Mouse (Mus musculus): ENCODE data around the gene Ift172. TPM values are rescaled to one million over a fixed set of nuclear protein-coding genes. Genes with fewer than 3 reads are reported as not detected.

Gene Ift172
- polyA plus RNA-seq, 1 experiment: 22.5 TPM

- no peaks in the 10 kb centered on the region for H3K36me3 ChIP-seq (ENCODE audit: control insufficient read depth, insufficient read depth)
- no peak overlapping the region for H3K4me2 ChIP-seq (ENCODE audit: low read depth)
- H3K27me3 ChIP-seq (ENCODE audit: control insufficient read depth, insufficient read depth, insufficient read length): peaks cover 35% of the 10 kb centered on the region
- H3ac ChIP-seq (ENCODE audit: control insufficient read depth, insufficient read length): no peak overlapping the region
- no peaks in the 10 kb centered on the region for H3K79me2 ChIP-seq (ENCODE audit: control insufficient read depth, insufficient read depth)
- no peak overlapping the region for H3K4me3 ChIP-seq
- TF ChIP-seq CEBPB (IDR thresholded peaks at IDR 0.05; ENCODE audit: insufficient read depth, poor library complexity, severe bottlenecking) (no peak), MAX (IDR thresholded peaks at IDR 0.05; ENCODE audit: low read depth) (no peak), MYOG (IDR thresholded peaks at IDR 0.05; ENCODE audit: control insufficient read depth in 1 of 3, insufficient read depth in 1 of 3, insufficient read length in 2 of 3, low read depth in 2 of 3) (no peak), E2F4 (IDR thresholded peaks at IDR 0.05; ENCODE audit: insufficient read depth) (no peak), POLR2A (IDR thresholded peaks at IDR 0.05; ENCODE audit: insufficient read length, low read depth) (no peak), TCF3 (IDR thresholded peaks at IDR 0.05; ENCODE audit: insufficient read length, low read depth) (no peak), REST (IDR thresholded peaks at IDR 0.05; ENCODE audit: insufficient read depth, insufficient read length) (no peak), USF1 (IDR thresholded peaks at IDR 0.05; ENCODE audit: low read depth) (no peak), POLR2AphosphoS2 (IDR thresholded peaks at IDR 0.05; ENCODE audit: insufficient read length, low read depth) (no peak), MYOD1 (IDR thresholded peaks at IDR 0.05; ENCODE audit: control insufficient read depth in 1 of 3, insufficient read length in 2 of 3, low read depth in 2 of 3) (no peak)
Observed at GRCm38 (mm10) chr5:31312806-31313205, 21.9 kb upstream of the Ift172 start.

DNA sequence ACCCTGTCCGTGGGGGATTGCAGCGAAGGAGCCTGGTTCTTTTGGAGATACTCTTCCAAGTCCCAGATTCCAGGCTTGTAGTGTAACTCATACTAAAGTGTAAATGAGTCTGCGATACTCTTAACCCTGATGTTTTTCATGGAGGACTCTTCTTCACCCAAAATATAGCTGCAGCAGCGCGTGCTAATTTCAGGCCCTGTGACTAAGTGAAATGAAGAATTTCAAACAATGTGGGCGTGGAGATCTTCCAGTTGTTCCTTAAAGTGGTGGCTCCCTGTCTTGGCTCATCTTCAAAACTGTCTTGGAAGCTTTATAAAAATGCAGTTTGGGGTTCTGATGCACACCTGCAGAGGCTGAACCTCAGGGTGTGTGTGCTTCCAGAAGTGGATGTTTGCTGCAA is 12.2 kb upstream of the Ift172 start:
- Histone ChIP-seq H3K79me2 (ENCODE audit: control insufficient read depth, insufficient read depth) (no peaks in the 10 kb centered on the region), H3K4me2 (ENCODE audit: low read depth) (no peak overlapping the region), H3K36me3 (ENCODE audit: control insufficient read depth, insufficient read depth) (no peaks in the 10 kb centered on the region), H3ac (ENCODE audit: control insufficient read depth, insufficient read length) (no peak overlapping the region), H3K27me3 (ENCODE audit: control insufficient read depth, insufficient read depth, insufficient read length) (peaks cover 35% of the 10 kb centered on the region), H3K4me3 (no peak overlapping the region)
- TF ChIP-seq SRF (IDR thresholded peaks at IDR 0.05; ENCODE audit: control insufficient read depth, insufficient read length, low read depth): no peak
- no peak for TF ChIP-seq REST (IDR thresholded peaks at IDR 0.05; ENCODE audit: insufficient read depth, insufficient read length)
- TF ChIP-seq CEBPB (IDR thresholded peaks at IDR 0.05; ENCODE audit: insufficient read depth, poor library complexity, severe bottlenecking): no peak
- no peak for TF ChIP-seq E2F4 (IDR thresholded peaks at IDR 0.05; ENCODE audit: insufficient read depth)
- no peak for TF ChIP-seq TCF3 (IDR thresholded peaks at IDR 0.05; ENCODE audit: insufficient read length, low read depth)

- H3K79me2 ChIP-seq (ENCODE audit: control insufficient read depth, insufficient read depth): no peaks in the 10 kb centered on the region
- TF ChIP-seq E2F4 (IDR thresholded peaks at IDR 0.05; ENCODE audit: insufficient read depth) (no peak), POLR2AphosphoS2 (IDR thresholded peaks at IDR 0.05; ENCODE audit: insufficient read length, low read depth) (no peak), MYOG (IDR thresholded peaks at IDR 0.05; ENCODE audit: control insufficient read depth in 1 of 3, insufficient read depth in 1 of 3, insufficient read length in 2 of 3, low read depth in 2 of 3) (no peak), USF1 (IDR thresholded peaks at IDR 0.05; ENCODE audit: low read depth) (no peak), CEBPB (IDR thresholded peaks at IDR 0.05; ENCODE audit: insufficient read depth, poor library complexity, severe bottlenecking) (no peak), POLR2A (IDR thresholded peaks at IDR 0.05; ENCODE audit: insufficient read length, low read depth) (no peak), TCF12 (IDR thresholded peaks at IDR 0.05; ENCODE audit: insufficient read depth, poor library complexity, severe bottlenecking) (no peak), SRF (IDR thresholded peaks at IDR 0.05; ENCODE audit: control insufficient read depth, insufficient read length, low read depth) (no peak), REST (IDR thresholded peaks at IDR 0.05; ENCODE audit: insufficient read depth, insufficient read length) (no peak), MAX (IDR thresholded peaks at IDR 0.05; ENCODE audit: low read depth) (no peak), TCF3 (IDR thresholded peaks at IDR 0.05; ENCODE audit: insufficient read length, low read depth) (no peak), MYOD1 (IDR thresholded peaks at IDR 0.05; ENCODE audit: control insufficient read depth in 1 of 3, insufficient read length in 2 of 3, low read depth in 2 of 3) (no peak)
- H3K4me2 ChIP-seq (ENCODE audit: low read depth): no peak overlapping the region
- no peak overlapping the region for H3K4me3 ChIP-seq
- no peak overlapping the region for H3ac ChIP-seq (ENCODE audit: control insufficient read depth, insufficient read length)
- no peaks in the 10 kb centered on the region for H3K36me3 ChIP-seq (ENCODE audit: control insufficient read depth, insufficient read depth)
- peaks cover 40% of the 10 kb centered on the region for H3K27me3 ChIP-seq (ENCODE audit: control insufficient read depth, insufficient read depth, insufficient read length)
Observed at GRCm38 (mm10) chr5:31301866-31302265, 10.9 kb upstream of the Ift172 start.

- Histone ChIP-seq H3K27me3 (ENCODE audit: control insufficient read depth, insufficient read depth, insufficient read length) (peaks cover 34% of the 10 kb centered on the region), H3K36me3 (ENCODE audit: control insufficient read depth, insufficient read depth) (no peaks in the 10 kb centered on the region), H3K4me2 (ENCODE audit: low read depth) (no peak overlapping the region), H3ac (ENCODE audit: control insufficient read depth, insufficient read length) (no peak overlapping the region), H3K79me2 (ENCODE audit: control insufficient read depth, insufficient read depth) (no peaks in the 10 kb centered on the region), H3K4me3 (no peak overlapping the region)
- TF ChIP-seq MYOG (IDR thresholded peaks at IDR 0.05; ENCODE audit: control insufficient read depth in 1 of 3, insufficient read depth in 1 of 3, insufficient read length in 2 of 3, low read depth in 2 of 3): no peak
Observed at GRCm38 (mm10) chr5:31298486-31298885, 7.6 kb upstream of the Ift172 start.

DNA sequence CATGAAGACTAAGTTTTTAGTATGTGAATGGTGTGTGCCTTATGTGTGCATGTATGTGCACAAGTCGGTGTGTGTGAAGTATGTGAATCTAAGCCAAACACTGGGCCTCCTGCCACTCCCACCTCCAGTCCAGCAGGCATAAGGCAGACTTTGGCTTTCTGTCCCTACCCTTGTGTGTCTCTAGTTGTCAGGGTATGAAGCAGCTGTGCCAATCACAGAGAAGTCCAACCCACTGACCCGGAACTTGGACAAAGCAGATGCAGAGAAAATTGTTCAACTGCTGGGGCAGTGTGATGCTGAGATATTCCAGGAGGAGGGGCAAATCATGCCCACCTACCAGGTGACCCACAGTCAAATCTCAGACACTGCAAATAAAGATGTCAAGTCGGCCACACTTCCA is 7.1 kb upstream of the Ift172 start:
- Histone ChIP-seq H3K79me2 (ENCODE audit: control insufficient read depth, insufficient read depth) (no peaks in the 10 kb centered on the region), H3K36me3 (ENCODE audit: control insufficient read depth, insufficient read depth) (no peaks in the 10 kb centered on the region), H3K27me3 (ENCODE audit: control insufficient read depth, insufficient read depth, insufficient read length) (peaks cover 34% of the 10 kb centered on the region), H3ac (ENCODE audit: control insufficient read depth, insufficient read length) (no peak overlapping the region), H3K4me3 (no peak overlapping the region), H3K4me2 (ENCODE audit: low read depth) (no peak overlapping the region)
- no peak for TF ChIP-seq TCF12 (IDR thresholded peaks at IDR 0.05; ENCODE audit: insufficient read depth, poor library complexity, severe bottlenecking)
- TF ChIP-seq MYOD1 (IDR thresholded peaks at IDR 0.05; ENCODE audit: control insufficient read depth in 1 of 3, insufficient read length in 2 of 3, low read depth in 2 of 3): no peak
- TF ChIP-seq TCF3 (IDR thresholded peaks at IDR 0.05; ENCODE audit: insufficient read length, low read depth): no peak
- TF ChIP-seq POLR2A (IDR thresholded peaks at IDR 0.05; ENCODE audit: insufficient read length, low read depth): no peak
- no peak for TF ChIP-seq MAX (IDR thresholded peaks at IDR 0.05; ENCODE audit: low read depth)
- TF ChIP-seq MYOG (IDR thresholded peaks at IDR 0.05; ENCODE audit: control insufficient read depth in 1 of 3, insufficient read depth in 1 of 3, insufficient read length in 2 of 3, low read depth in 2 of 3): no peak
- no peak for TF ChIP-seq REST (IDR thresholded peaks at IDR 0.05; ENCODE audit: insufficient read depth, insufficient read length)
- no peak for TF ChIP-seq E2F4 (IDR thresholded peaks at IDR 0.05; ENCODE audit: insufficient read depth)
- TF ChIP-seq POLR2AphosphoS2 (IDR thresholded peaks at IDR 0.05; ENCODE audit: insufficient read length, low read depth): no peak
- no peak for TF ChIP-seq CEBPB (IDR thresholded peaks at IDR 0.05; ENCODE audit: insufficient read depth, poor library complexity, severe bottlenecking)
- no peak for TF ChIP-seq USF1 (IDR thresholded peaks at IDR 0.05; ENCODE audit: low read depth)
- TF ChIP-seq SRF (IDR thresholded peaks at IDR 0.05; ENCODE audit: control insufficient read depth, insufficient read length, low read depth): no peak

Measured in myocyte (in vitro differentiated cells).